Mouse (Mus musculus) intestine, postnatal 0 days (tissue): ENCODE measurements around the gene Gfra4. TPM values are rescaled to one million over a fixed set of nuclear protein-coding genes. Genes with fewer than 3 reads are reported as not detected.
A peak's percentile ranks its signal among the peaks of the same experiment; 100 is the strongest.

Experiments used
- ATAC-seq: fragments of 200-750 bp; cut with Nextera tagmentation; 2 replicates; pipeline ENCODE4 v1.8.0; 2017; ENCODE audit warnings: mild to moderate bottlenecking, moderate TSS enrichment, moderate library complexity
- H3K27ac ChIP-seq: fragments of 300-500 bp; sonication (generic); 2 replicates; pipeline ENCODE4 v1.5.1; 2014; ENCODE audit warnings: mild to moderate bottlenecking, low read depth, low read length, moderate library complexity
- H3K27me3 ChIP-seq: fragments of 300-500 bp; sonication (generic); replicated peaks from 2 replicates; pipeline ENCODE4 v1.6.1; 2014; ENCODE audit warnings: low read length, mixed read lengths; ENCODE audit not compliant: control insufficient read depth, insufficient read depth
- H3K36me3 ChIP-seq: fragments of 300-500 bp; sonication (generic); 2 replicates; pipeline ENCODE4 v1.6.1; 2014; ENCODE audit warnings: mild to moderate bottlenecking, moderate library complexity; ENCODE audit not compliant: control insufficient read depth, insufficient read depth
- H3K4me1 ChIP-seq: fragments of 300-500 bp; sonication (generic); replicated peaks from 2 replicates; pipeline ENCODE4 v1.6.1; 2014; ENCODE audit warnings: antibody characterized with exemption, low read length, mixed read lengths; ENCODE audit not compliant: control insufficient read depth, insufficient read depth
- H3K4me2 ChIP-seq: fragments of 300-500 bp; sonication (generic); replicated peaks from 2 replicates; pipeline ENCODE4 v1.6.1; 2014; ENCODE audit warnings: low read depth, mild to moderate bottlenecking, moderate library complexity
- H3K4me3 ChIP-seq: fragments of 300-500 bp; sonication (generic); 2 replicates; pipeline ENCODE4 v1.5.1; 2014; ENCODE audit warnings: low read depth, low read length
- H3K9ac ChIP-seq: fragments of 300-500 bp; sonication (generic); 2 replicates; pipeline ENCODE4 v1.6.1; 2014; ENCODE audit warnings: mild to moderate bottlenecking, low read depth, low read length
- H3K9me3 ChIP-seq: fragments of 300-500 bp; sonication (generic); 2 replicates; pipeline ENCODE4 v1.6.1; 2016; ENCODE audit warnings: mixed run types; ENCODE audit not compliant: control insufficient read depth
- CTCF ChIP-seq: sonication (generic); IDR thresholded peaks from 2 replicates; pipeline ENCODE4 v1.5.1; 2016; ENCODE audit warnings: low read depth, mild to moderate bottlenecking, control low read depth, antibody characterized with exemption, moderate library complexity
- WGBS: fragments of 180-500 bp; shearing (Covaris S2); extraction: QIAGEN DNeasy Blood & Tissue Kit; methylation state at CpG from one replicate; pipeline ENCODE4 v1.1.7; 2014; 5-methylcytosine and 5-hydroxymethylcytosine counted together
- polyA plus RNA-seq: library from polyadenylated mRNA; unstranded; fragments of >200 nt; fragmentation: Nextera tagmentation; extraction: Ambion mirVana; gene quantifications from 2 replicates; pipeline ENCODE4 v1.2.1, GENCODE M21; 2015

Gfra4 gene
- polyA plus RNA-seq, 1 experiment from 2014 or later, result 3.8 TPM

DNA sequence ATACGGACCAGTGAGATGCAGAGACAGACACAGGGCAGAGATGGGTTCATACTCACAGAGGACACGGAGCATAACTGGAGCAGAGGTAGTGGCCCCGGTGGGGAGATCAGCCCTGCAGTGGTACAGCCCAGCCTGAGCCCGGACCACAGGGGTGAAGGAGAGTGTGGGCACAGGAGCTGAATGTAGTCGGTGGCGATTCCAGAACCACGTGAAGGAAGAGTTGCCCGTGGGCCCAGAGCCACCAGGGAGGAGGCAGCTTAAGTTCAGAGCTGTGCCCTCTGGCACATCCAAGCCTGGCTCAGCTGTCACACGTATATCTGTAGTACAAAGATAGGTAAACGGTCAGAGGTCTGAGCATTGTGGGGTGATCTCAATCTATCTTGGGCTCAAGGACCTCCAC lies 29.6 kb upstream of the Gfra4 start:
- Histone ChIP-seq H3K4me2 (no peak overlapping the region), H3K36me3 (no peaks in the 10 kb centered on the region), H3K27me3 (no peaks in the 10 kb centered on the region), H3K4me3 (no peak overlapping the region), H3K27ac (no peak overlapping the region), H3K4me1 (no peaks in the 10 kb centered on the region), H3K9me3 (no peaks in the 10 kb centered on the region), H3K9ac (no peak overlapping the region)
- no peak for ATAC-seq
- TF ChIP-seq CTCF, result no peak
- WGBS, result 90% methylated on average over 10 of the region's 10 CpGs

- Histone ChIP-seq H3K27ac (no peak overlapping the region), H3K9me3 (no peaks in the 10 kb centered on the region), H3K4me3 (no peak overlapping the region), H3K9ac (no peak overlapping the region), H3K4me1 (no peaks in the 10 kb centered on the region), H3K4me2 (no peak overlapping the region), H3K36me3 (no peaks in the 10 kb centered on the region), H3K27me3 (peaks cover 9% of the 10 kb centered on the region)
- no peak for TF ChIP-seq CTCF
- ATAC-seq, result no peak
- WGBS, result 63% methylated on average over 6 of the region's 6 CpGs
These were observed 24.6 kb upstream of the Gfra4 start for GRCm38 (mm10) chr2:131067481-131067880.

DNA sequence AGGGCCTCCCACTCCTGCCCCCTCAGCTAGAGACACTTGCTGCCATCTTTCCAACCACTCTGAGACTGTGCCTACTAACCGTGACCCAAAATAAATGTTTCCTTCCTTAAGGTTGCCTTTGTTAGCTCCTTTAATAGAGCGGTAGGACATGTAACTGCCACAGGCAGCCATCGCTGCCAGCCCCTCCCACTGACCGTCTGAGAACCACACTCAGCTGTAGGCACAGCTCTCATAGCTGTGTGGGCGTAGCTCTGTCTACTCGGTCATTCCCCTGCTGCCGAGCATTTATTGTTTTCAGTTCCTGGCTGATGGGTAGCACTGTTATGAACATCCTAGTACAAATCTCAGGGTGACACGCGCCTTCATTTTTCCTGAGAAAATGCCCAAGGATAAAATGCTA lies 23.5 kb upstream of the Gfra4 start:
- Histone ChIP-seq H3K4me3 (no peak overlapping the region), H3K36me3 (no peaks in the 10 kb centered on the region), H3K27ac (no peak overlapping the region), H3K4me1 (no peaks in the 10 kb centered on the region), H3K27me3 (peaks cover 9% of the 10 kb centered on the region), H3K9ac (no peak overlapping the region), H3K9me3 (no peaks in the 10 kb centered on the region), H3K4me2 (no peak overlapping the region)
- 63% methylated on average over 9 of the region's 9 CpGs for WGBS
- no peak for ATAC-seq
- TF ChIP-seq CTCF, result no peak

DNA sequence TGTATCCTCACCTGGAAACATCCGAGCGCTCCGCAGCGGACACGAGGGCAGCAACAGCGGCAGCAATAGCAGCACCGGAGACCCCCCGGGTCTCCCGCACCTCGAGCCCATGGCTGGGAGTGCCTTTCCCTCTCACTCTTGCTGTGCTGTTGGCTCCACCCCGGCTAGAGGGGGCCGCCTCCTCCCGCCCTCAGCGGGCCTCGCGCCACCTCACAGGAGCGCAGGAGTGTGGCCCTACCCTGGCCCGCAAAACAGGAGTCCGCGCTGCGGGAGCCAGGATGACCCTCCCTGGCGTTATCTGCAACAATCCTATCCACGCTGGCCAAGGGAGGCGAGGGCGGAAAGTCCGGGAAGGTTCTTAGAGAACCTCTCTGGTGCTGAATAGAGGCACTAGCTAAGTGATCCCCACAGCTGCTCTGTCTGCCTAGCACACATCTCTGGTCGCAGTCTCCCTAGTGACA lies 20.5 kb upstream of the Gfra4 start, which contains the start of gene Adam33:
Adam33 (minus strand) TSS at position 411 of the 461 bp plus-strand sequence.
- no peaks in the 10 kb centered on the region for H3K4me1 ChIP-seq
- TF ChIP-seq CTCF, result no peak
- H3K9ac ChIP-seq, result no peak within 1 kb of the TSS
- no peaks in the 10 kb centered on the region for H3K9me3 ChIP-seq
- H3K4me3 ChIP-seq, result peak within 1 kb of the TSS; percentile 14
- H3K4me2 ChIP-seq, result peak within 1 kb of the TSS; percentile 57
- WGBS, result 4% methylated on average over 26 of the region's 27 CpGs
- H3K27me3 ChIP-seq, result peaks cover 9% of the 10 kb centered on the region
- H3K36me3 ChIP-seq, result no peaks in the 10 kb centered on the region
- no peak within 1 kb of the TSS for H3K27ac ChIP-seq
- no peak for ATAC-seq

GRCm38 (mm10) chr2:131061607-131062006 lies 18.7 kb upstream of the Gfra4 start:
- H3K9me3 ChIP-seq, result no peaks in the 10 kb centered on the region
- H3K9ac ChIP-seq, result no peak overlapping the region
- H3K4me3 ChIP-seq, result no peak overlapping the region
- 53% methylated on average over 5 of the region's 5 CpGs for WGBS
- H3K36me3 ChIP-seq, result no peaks in the 10 kb centered on the region
- H3K4me1 ChIP-seq, result no peaks in the 10 kb centered on the region
- H3K27ac ChIP-seq, result no peak overlapping the region
- no peak for ATAC-seq
- peaks cover 9% of the 10 kb centered on the region for H3K27me3 ChIP-seq
- H3K4me2 ChIP-seq, result no peak overlapping the region
- TF ChIP-seq CTCF, result no peak

GRCm38 (mm10) chr2:131060784-131061183 lies 17.9 kb upstream of the Gfra4 start:
- no peak for TF ChIP-seq CTCF
- H3K9ac ChIP-seq, result no peak overlapping the region
- no peaks in the 10 kb centered on the region for H3K9me3 ChIP-seq
- 74% methylated on average over 6 of the region's 6 CpGs for WGBS
- H3K4me1 ChIP-seq, result no peaks in the 10 kb centered on the region
- no peak overlapping the region for H3K27ac ChIP-seq
- no peak overlapping the region for H3K4me3 ChIP-seq
- H3K4me2 ChIP-seq, result no peak overlapping the region
- peaks cover 12% of the 10 kb centered on the region for H3K27me3 ChIP-seq
- no peaks in the 10 kb centered on the region for H3K36me3 ChIP-seq
- no peak for ATAC-seq
